Mouse (Mus musculus): ENCODE data around the gene Cdsn.

Gene Cdsn

DNA sequence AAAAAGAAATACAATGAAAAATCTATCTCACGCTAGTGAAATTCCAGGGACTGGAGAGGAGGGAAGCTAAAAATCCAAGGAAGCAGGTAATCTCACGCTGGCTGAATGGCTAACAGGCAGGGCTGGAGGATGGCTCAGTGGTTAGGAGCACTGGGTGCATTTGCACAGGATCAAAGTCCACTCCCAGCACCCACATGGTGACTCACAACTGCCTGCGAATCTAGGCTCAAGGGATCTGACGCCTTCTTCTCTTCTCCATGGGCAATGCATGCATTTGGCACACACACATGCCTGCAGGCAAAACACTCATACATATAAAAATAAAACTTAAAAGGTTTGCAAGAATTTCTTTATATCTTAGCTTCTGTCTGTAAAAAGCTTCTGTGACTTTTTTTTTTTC, 14.5 kb upstream of the Cdsn start:
- DNase-seq (ENCODE audit: low spot score), result no peak

- no peak for DNase-seq (ENCODE audit: low spot score)
These were observed 13.5 kb upstream of the Cdsn start for GRCm38 (mm10) chr17:35538476-35538875.

- no peak for DNase-seq (ENCODE audit: low spot score)
These were observed 12.4 kb upstream of the Cdsn start for GRCm38 (mm10) chr17:35539540-35539939.

DNA sequence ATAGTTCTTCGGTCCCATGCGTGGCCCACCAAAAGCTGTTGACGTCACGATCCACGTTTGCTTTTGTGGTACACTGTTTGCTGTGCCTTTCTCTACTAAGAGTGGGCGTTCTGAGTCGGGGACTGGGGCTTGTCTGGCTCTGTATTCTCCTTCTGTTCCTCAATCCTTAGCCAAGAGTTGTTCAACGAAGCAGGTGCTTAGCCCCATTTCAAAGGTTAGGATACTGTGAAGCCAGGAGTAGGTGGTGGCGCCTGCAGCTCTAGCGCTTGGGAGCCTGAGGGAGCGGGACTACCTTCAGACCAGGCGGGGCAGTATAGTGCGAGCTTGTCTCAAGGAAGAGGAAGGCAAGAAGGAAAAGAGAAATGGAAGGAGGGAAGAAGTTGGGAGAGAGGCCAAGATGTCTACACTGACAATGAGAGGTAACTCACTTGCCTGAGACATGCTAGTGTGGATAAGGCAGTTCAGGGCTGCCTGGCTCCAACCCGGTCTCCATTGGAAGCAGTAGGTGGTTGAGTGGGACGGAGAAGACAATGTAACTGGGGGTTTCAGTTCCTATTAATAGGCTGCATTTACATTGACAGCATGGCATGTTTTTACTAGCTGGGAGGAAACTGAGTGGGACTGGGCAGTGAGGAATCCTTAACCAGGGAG, 9.0 kb upstream of the Cdsn start:
- no peak for DNase-seq (ENCODE audit: low spot score)

- no peak for DNase-seq (ENCODE audit: low spot score)
These were observed 8.5 kb upstream of the Cdsn start for GRCm38 (mm10) chr17:35543412-35543861.

- DNase-seq (ENCODE audit: low spot score), result no peak
These were observed 7.9 kb upstream of the Cdsn start for GRCm38 (mm10) chr17:35544001-35544400.

GRCm38 (mm10) chr17:35544680-35545079, 7.2 kb upstream of the Cdsn start:
- DNase-seq (ENCODE audit: low spot score), result no peak

GRCm38 (mm10) chr17:35547465-35547864, 4.5 kb upstream of the Cdsn start:
- DNase-seq (ENCODE audit: low spot score), result no peak

DNA sequence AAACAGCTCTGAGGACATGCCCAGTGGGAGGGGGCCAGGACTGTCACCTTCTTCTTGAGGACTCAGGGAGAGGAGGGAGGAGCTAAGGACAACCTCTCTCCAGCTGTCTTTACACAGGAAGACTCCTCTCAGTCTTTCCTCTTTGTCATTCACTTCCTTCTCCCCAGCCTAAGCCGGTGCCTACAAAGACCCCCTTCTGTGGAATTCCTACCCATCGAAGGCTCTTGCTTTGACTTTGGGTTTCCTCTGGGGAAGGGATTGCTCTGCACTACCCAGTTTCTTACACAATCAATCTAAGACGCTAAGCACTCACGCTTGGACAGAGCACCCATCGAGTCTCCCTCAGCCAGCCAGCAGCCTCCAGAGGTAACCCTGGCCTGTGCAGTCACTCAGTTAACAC, 3.3 kb upstream of the Cdsn start:
- no peak for DNase-seq (ENCODE audit: low spot score)

DNA sequence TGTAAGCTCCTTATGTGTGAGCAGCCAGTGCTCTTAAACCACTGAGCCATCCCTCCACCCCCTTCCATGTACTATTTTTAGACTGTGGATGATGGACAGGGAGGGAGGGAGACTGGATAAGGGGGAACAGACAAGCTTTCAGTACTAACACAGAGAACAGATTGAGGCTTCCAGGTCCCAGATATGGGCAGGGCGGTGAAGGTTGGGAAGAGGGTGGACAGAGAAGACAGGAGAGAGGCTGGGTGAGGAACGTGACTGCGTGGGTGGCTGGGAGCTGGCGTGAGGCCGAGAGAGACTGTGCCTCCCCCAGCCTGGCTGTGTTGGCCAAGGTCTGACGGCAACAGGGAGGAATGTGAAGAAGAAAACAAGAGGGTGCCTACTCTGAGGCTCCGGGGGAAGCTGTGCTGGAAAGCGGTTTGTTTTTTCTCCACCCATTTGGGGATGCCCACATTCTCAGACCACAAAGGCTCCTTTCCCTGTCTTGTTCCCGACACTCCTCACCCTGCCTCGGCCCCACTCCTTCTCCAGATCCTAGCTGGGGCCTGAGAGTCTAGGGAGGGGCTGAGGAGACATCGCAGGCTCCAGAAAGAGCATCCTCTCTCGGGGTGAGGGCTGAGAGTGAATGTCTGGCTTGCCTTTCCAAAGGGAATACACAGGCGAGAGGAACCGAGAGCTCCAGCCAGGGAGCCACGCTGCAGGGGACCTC, 2.3 kb upstream of the Cdsn start:
- DNase-seq (ENCODE audit: low spot score), result peak; percentile 68

DNA sequence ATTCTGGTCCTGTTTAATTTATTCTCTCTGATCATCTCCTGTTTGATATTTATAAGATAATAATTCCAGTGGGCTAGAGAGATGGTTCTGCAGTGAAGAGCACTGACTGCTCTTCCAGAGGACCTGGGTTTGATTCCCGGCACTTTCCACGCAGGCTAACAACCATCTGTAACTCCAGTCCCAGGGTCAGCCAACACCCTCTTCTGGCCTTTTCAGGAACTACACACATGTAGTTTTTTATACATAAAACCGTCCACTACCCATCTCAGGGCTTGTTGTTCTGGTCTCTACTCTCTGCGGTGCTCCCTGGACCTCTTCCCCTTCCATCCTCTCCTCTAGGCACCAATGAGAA, 1.8 kb upstream of the Cdsn start:
- DNase-seq (ENCODE audit: low spot score), result no peak

DNA sequence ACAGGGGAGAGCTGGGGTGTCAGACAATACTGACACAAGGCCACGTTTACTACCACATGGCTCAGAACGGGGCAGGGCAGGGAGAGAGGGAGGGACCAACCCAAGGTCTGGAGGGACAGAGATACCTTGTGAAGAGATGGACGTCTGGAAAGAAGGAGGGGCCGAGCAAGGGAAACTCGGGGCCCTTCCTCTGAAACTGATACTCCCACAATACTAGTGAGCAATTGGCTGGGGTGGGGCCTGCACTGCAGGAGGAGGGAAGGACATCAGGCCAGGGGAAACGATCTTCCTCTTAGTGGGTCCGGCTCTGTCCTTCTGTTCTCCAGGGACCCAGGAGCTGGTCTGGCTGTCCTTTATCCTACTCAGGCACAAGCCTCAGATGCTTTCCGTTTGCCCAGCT, 1.1 kb upstream of the Cdsn start:
- DNase-seq (ENCODE audit: low spot score), result no peak

GRCm38 (mm10) chr17:35554321-35554720, 2.4 kb downstream of the Cdsn start:
- no peak for DNase-seq (ENCODE audit: low spot score)

DNA sequence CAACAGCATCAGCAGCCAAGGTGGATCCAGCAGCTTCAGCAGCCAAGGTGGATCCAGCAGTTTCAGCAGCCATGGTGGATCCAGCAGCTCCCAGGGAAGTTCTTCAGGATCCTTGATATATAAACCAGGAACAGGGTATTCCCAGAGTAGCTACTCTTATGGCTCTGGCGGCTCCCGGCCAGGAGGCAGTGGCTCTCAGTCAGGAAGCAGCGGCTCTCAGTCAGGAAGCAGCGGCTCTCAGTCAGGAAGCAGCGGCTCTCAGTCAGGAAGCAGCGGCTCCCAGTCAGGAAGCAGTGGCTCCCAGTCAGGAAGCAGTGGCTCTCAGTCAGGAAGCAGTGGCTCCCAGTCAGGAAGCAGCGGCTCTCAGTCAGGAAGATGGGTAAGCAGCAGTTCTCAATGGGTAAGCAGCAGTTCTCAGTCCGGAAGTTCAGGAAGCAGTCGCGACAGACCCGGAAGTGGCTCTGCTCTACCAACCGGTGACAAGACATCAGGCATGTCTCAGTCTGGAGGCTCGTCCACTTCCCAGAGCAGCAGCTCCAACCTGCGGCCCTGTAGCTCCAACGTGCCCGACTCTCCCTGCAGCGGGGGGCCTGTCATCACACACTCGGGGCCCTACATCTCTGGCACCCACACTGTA, 3.0 kb downstream of the Cdsn start:
- no peak for DNase-seq (ENCODE audit: low spot score)

GRCm38 (mm10) chr17:35556186-35556765, 4.3 kb downstream of the Cdsn start:
- DNase-seq (ENCODE audit: low spot score), result no peak

GRCm38 (mm10) chr17:35556812-35557211, 4.9 kb downstream of the Cdsn start:
- DNase-seq (ENCODE audit: low spot score), result no peak

DNA sequence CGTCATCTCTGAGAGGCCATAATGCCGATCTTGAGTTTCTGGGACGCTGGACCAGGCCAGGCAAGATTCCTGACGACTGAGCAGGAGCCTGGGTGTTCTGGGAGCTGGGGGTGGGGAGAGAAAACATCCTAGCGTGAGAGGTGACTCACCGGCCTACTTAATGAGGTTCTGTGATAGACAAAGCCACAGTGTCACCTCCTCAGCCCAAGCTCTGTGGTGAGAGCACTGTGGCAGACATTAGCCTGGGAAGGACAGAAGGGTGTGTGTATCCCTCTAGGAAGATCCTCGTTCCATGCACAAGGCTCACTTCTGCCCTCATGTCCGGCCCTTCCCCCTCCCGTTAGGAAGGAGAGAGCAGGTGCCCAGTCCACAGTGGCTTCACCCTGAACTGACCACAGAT, 5.4 kb downstream of the Cdsn start:
- no peak for DNase-seq (ENCODE audit: low spot score)

- no peak for DNase-seq (ENCODE audit: low spot score)
These were observed 6.3 kb downstream of the Cdsn start for GRCm38 (mm10) chr17:35558216-35558615.

GRCm38 (mm10) chr17:35567150-35567549, 15.2 kb downstream of the Cdsn start, which contains the start of gene 2300002M23Rik:
Gene 2300002M23Rik (plus strand): TSS chr17:35567450.
- DNase-seq (ENCODE audit: low spot score), result no peak

- DNase-seq (ENCODE audit: low spot score), result no peak
These were observed 15.8 kb downstream of the Cdsn start for GRCm38 (mm10) chr17:35567767-35568166.

- DNase-seq (ENCODE audit: low spot score), result no peak
These were observed 17.4 kb downstream of the Cdsn start for GRCm38 (mm10) chr17:35569091-35569944.

DNA sequence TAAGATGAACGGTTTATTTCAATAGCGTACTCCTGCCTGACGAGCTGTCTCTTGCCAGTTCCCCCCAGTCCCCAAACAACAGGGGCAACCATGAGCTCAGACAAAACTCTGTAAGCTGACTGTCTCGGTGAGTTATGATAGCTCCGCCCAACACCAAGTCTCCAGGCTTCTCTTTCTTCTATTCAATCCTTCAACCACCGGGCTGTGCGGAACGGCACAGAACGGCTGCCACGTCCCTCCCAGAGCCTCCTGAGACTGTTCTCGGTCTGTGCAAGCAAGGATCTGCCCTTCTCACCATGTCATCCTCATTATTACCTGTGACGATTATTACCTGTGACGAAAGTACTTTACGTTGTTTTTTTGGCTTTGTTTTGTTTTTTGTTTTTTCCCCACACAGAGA, 18.9 kb downstream of the Cdsn start:
- no peak for DNase-seq (ENCODE audit: low spot score)

Data from urinary bladder, postnatal 10 days (tissue).